Mouse (Mus musculus): Measurements from ENCODE around the gene Crat. TPM values are rescaled to one million over a fixed set of nuclear protein-coding genes. Genes with fewer than 3 reads are reported as not detected.

Gene Crat
- polyA plus RNA-seq (2012; rRNA removed) = 91.8 and 106 TPM in 2 replicates

DNA sequence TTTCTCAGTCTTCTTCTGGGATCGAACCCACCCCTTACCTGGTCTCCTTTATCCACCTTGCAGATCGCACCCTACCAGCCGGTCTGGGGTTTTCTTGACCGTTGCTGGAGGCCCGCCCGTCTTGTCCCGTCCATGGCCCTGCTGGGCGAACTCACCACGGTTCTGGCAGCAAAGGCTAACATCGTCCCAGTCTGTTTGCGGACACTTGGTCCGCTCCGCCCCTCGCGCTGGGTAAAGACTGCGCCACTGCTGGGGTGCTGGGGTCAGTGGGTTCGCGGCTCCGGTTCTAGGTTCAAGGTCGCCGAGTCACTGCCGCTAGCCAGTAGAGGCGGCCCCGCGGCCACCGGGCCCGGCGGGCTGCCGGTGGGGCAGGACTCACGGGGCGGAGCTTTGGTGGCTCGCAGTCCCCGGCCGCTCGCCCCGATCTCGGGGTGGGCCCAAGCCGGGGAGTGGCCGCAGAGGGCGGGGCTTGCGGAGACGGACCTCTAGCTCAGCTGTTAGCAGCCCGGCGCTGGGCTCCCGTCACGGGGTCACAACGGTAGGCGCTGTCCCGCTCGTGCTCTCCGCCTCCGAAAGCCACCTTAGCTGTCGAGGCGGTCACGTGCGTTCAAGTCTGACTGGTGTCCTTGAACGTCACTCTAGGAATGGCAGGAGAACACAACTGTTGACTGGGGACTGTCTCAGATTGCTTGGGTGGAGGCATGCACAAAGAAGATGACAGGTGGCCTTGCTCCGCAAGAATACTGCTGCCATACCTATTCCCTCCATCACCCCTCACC, at the start of gene Crat:
Gene Crat (minus strand): TSS at position 657 of the 779 bp plus-strand sequence.

GRCm38 (mm10) chr2:30415936-30416648, 479 bp upstream of the Crat start, which contains the start of gene Ptpa:
TSS of gene Ptpa (plus strand) at chr2:30416039.

GRCm38 (mm10) chr2:30392114-30392576, 23.5 kb downstream of the Crat start, which contains the start of gene Dolpp1:
TSS of gene Dolpp1 (plus strand) at chr2:30392254.

DNA sequence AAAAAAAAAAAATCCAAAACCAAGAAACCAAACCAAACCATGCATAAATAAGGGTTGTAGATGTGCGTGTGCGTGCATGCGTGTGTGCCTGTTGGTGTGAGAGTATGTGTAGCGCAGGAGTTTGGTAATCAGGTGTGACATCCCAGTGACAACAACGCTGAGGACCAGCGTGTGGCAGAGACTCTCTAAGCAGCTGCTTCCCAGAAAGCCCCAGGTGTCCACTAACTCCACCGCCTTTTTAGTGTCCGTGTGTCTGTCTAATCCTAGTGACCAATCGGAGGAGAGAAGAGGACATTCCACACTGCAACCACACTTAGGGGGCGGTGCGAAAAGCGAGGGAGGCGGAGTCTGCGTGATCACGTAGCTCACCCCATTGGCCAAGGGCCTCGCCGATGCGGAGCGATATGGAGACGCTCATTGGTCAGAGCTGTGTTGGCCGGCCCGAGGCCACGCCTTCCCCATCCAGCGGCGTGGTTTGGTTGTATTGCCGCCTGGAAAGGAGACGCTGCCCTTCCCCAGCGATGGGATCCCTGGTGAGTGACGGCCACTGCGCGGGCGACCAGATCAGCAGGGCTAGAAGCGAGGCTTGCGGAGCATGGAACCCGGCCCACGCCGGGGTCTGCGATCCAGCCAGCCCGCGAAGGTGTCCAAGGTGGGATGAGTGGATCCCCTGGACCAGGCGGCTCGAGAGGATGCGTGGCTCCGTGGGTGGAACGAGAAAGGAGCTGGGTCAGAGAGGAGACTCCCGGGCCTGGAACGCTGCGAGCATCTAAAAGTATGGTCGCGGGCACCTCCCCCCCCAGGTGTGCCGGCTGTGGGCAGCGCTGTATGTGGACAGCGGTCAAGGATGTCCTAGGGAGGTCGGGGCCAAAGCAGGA, 51.6 kb downstream of the Crat start, which contains the start of gene Miga2:
Gene Miga2 (plus strand): TSS at position 461 of the 878 bp plus-strand sequence.

DNA sequence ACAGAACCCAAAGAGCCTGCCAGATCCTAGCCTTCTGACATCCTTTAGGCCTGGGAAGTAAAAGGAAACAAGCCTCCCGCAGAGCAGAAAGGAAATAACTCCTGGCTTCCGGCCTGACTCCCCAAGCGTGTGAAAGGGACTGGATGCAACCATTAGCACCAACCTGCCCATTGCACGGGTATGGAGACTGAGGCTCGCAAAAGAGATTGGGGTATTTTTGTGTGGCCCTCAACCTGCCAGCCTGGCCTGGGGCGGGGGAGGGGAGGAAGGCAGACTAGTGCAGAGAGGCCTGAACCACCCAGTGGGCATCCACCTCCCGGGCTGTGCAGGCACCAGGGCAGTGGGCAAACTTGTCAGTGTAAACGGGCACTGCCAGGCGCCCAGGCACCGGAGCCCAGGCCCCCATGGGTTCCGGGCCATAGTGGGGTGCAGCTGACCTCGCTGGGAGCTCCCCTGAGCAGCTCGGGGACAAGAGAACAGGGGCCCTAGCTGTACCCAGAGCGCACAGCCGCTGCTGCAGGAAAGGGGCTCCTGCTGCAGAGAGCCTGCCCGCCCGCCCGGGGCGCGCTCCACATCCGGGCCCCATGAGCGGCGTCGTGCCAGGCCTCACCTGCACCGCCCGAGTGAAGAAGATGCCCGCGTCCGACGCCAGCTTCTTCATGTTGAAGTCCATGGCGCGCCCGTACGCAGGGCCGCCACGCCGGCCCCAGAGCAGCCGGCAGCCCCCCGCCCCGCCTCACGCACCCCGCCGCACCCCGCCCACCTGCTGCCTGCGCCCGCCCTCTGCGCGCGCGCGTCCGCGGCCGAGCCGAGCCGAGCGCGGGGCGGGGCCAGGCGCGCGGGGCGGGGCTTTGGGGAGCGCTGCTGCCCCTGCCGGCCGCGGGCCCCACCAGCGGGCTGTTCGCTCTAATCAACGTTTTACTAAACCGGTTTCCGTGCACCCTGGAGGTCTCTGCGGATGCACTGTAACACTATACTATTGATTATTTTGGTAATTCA, 56.8 kb downstream of the Crat start, which contains the start of gene Sh3glb2:
Gene Sh3glb2 (minus strand): TSS at position 805 of the 999 bp plus-strand sequence.

Other genes starting within 250 kb of the Crat start
- 39.9 and 91.3 TPM in 2 replicates for gene Endog, start 244.3 kb downstream of the Crat start, polyA plus RNA-seq (2012; rRNA removed)
- gene Spout1, start 237.4 kb downstream of the Crat start, polyA plus RNA-seq (2012; rRNA removed) = 11.6 and 12.3 TPM in 2 replicates
- 55.2 and 57.8 TPM in 2 replicates for gene Kyat1, start 210.0 kb downstream of the Crat start, polyA plus RNA-seq (2012; rRNA removed)
- 16.7 and 17.1 TPM in 2 replicates for gene Lrrc8a, start 178.1 kb downstream of the Crat start, polyA plus RNA-seq (2012; rRNA removed)
- 0.39 and 0.74 TPM in 2 replicates for gene Gm28035, start 175.2 kb downstream of the Crat start, polyA plus RNA-seq (2012; rRNA removed)
- 9.1 and 10.5 TPM in 2 replicates for gene Phyhd1, start 149.6 kb downstream of the Crat start, polyA plus RNA-seq (2012; rRNA removed)
- gene Gm28038, start 134.8 kb downstream of the Crat start, polyA plus RNA-seq (2012; rRNA removed) = not detected in 2 replicates
- 7.8 and 8.3 TPM in 2 replicates for gene Dolk, start 129.5 kb downstream of the Crat start, polyA plus RNA-seq (2012; rRNA removed)
- 21.4 and 24.0 TPM in 2 replicates for gene Nup188, start 129.4 kb downstream of the Crat start, polyA plus RNA-seq (2012; rRNA removed)
- 184 and 205 TPM in 2 replicates for gene Sh3glb2, start 56.5 kb downstream of the Crat start, polyA plus RNA-seq (2012; rRNA removed)
- 21.6 and 21.8 TPM in 2 replicates for gene Miga2, start 51.6 kb downstream of the Crat start, polyA plus RNA-seq (2012; rRNA removed)
- gene Dolpp1, start 23.6 kb downstream of the Crat start, polyA plus RNA-seq (2012; rRNA removed) = 80.1 and 92.9 TPM in 2 replicates
- gene Ptpa, start 226 bp upstream of the Crat start, polyA plus RNA-seq (2012; rRNA removed) = 77.8 and 80.4 TPM in 2 replicates
- 14.5 and 26.0 TPM in 2 replicates for gene Ier5l, start 58.4 kb upstream of the Crat start, polyA plus RNA-seq (2012; rRNA removed)
- not detected in 2 replicates for gene Cstad, start 179.2 kb upstream of the Crat start, polyA plus RNA-seq (2012; rRNA removed)

Measured in stomach, adult 2 months (tissue).